Mouse (Mus musculus): Measurements from ENCODE around the gene Sbno2. TPM values are rescaled to one million over a fixed set of nuclear protein-coding genes. Genes with fewer than 3 reads are reported as not detected.

Gene Sbno2
- total RNA-seq, 2 experiments from 2014 or later: 20.4 to 21.2 TPM

DNA sequence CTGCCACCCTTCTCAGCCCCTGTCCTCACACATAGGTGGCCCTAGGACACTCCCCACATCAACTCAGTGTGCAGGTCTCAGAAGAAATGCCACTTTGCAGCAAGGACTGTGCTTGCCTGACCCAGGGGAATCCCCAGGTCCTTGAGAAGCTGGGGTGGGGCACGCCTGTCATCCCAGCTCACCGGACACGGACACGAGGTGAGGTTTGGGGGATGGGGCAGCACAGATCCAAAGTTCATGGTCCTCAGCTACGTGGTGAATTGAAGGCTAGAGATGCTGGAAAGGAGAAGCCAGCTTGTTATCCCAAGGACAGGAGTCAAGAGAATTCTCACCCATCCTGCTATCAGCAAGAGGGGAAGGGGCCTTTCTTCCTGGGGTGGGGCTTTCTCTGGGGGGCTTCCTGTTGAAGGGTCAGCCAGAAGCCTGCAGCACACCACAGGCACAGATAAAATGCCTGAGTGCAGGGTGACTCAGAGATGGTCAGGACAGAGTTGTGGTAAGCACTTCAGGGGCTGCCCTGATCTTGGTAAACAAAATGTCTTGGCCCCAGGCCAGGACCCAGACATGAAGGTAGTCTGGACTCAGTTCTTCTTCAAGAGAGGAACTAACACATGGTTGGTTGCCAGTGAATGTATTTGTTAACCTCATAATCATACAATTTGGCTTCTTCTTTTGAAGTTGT lies 72.4 kb downstream of the Sbno2 start:
- intact Hi-C loops (cut with DNase I): no loop called here
- peak in 1 of 2 experiments; percentile 80 for DNase-seq (ENCODE audit: extremely low spot score in 1 of 2, low spot score in 2 of 2)

DNA sequence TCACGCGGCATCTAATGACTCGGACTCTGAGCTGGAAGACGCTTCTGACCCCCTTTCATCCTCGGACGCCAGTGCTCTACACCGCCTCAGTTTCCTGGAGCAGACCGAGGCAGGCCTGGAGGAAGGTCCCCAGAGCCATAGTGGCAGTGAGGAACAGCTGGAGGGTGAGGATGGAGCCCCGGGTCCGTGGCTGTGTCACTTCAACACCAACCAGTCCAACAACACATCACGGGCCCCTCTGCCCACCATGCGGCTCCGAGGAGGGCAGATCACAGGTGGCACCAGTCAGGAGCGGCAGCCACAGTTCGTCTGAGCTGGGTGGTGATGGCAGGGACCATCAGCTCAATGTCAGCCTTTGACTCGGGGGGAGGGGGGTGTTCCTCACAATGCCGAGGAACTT lies 74.6 kb downstream of the Sbno2 start:
- DNase-seq (ENCODE audit: extremely low spot score in 1 of 2, low spot score in 2 of 2): peak in 1 of 2 experiments; percentile 30
- intact Hi-C loops (cut with DNase I): no loop called here

DNA sequence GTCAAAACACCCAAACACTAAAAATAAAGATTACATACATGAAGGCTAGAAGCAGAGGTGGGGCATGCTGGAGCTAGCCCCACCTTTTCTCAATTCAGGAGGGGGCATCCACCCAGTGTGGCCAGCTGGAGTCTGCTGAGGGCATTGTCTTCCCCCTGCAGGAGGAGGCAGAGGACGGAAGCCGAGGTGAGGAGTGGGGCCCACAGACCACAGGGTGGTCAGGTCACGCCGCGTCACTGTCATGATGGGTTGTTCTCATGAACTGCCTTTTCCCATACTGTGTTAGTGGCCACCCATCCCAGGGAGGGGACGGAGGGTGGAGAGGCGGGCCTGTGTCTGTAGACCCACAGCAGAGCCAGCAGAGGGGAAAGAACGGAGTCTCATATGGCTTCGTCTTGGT lies 75.2 kb downstream of the Sbno2 start:
- intact Hi-C loops (cut with DNase I): no loop called here
- DNase-seq (ENCODE audit: extremely low spot score in 1 of 2, low spot score in 2 of 2): peak in 1 of 2 experiments; percentile 27

DNA sequence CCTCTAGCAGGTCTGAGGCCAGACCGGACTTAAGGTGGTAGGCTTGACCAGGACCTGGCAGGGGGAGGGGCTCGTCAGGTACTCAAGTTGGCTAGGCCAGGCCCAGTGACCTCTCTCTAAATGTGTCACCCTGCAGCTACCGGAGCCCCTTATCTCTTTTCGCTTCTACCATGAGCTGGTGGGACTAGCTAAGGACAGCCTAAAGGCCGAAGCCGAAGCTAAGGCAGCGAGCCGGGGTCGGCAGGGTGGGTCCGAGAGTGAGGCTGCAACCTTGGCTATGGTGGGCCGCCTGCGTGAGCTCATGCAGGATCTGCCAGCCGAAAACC lies 76.9 kb downstream of the Sbno2 start:
- intact Hi-C loops (cut with DNase I): no loop called here

DNA sequence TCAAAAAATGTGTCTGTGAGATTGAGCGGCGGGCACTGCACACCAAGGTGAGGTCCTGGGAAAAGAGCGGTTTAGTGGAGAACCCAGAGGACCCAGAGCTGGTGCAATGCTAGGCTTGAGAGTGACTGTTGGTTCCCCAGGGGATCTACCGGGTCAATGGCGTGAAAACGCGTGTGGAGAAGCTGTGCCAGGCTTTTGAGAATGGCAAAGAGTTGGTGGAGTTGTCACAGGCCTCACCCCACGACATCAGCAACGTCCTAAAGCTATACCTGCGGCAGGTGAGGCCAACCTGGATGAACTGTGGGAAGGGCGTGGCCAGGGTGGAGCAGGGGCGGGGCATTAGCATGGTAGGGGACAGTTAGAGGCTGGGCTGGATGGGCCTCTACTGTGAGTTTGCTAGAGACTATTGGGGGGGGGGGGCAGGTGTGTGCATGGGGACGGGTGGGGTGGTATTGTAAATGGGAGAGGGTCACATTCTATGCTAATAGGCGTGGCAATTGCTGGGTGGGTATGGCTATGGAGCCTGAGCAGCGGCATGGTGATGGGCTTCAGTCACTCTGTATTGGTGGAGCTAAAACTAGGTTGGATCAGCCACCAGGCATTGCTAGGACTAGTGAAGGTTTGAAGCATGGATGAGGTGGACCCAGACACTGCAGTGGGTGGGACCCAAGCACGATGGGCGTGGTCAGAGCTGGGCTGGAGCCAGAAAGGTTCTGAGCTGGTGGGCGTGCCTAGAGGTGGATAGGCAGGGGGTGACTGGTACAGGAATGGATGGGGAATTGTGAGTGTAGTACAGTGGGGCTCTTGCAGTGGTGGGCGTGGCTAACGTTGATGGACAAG lies 77.5 kb downstream of the Sbno2 start:
- peak in 1 of 2 experiments; percentile 41 for DNase-seq (ENCODE audit: extremely low spot score in 1 of 2, low spot score in 2 of 2)
- intact Hi-C loops (cut with DNase I): no loop called here

More for the DNA sequence above, 76.9 kb downstream of the Sbno2 start:
- DNase-seq (ENCODE audit: extremely low spot score in 1 of 2, low spot score in 2 of 2): no peak

DNA sequence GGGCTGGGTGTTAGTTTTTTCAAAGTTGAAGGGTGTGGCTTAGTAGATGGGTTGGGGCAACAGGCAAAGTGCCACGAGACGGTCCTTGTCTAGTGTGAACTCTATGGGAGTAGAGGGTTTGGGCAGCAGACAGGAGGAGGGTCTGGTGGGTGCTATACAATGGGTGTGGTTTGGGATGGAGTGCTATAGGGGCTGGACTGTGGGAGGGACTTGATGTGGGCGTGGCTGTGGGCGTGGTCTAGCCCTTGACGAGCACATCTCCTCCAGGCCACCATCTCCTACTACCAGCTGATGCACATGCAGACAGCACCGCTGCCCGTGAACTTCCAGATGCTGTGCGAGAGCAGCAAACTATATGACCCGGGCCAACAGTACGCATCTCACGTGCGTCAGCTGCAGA lies 79.5 kb downstream of the Sbno2 start:
- peak in 1 of 2 experiments; percentile 38 for DNase-seq (ENCODE audit: extremely low spot score in 1 of 2, low spot score in 2 of 2)
- intact Hi-C loops (cut with DNase I): no loop called here

DNA sequence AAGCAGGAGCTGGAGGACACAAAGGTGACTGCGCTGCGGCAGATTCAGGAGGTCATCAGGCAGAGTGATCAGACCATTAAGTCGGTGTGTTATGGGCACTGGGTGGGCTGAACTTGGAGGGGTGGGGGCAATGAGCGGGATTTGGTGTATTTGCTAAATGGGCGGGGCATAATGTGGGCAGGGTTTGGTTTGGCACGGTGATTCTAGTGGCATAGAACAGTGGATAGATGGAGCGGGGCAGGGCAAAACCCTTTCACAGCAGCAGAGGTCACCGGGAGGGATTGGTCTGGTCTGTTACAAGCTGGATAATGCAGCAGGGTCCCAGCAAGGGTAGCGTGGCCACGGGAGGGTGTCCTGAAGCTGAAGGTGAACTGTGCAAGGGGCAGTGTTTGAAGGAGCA lies 79.9 kb downstream of the Sbno2 start:
- intact Hi-C loops (cut with DNase I): no loop called here
- no peak for DNase-seq (ENCODE audit: extremely low spot score in 1 of 2, low spot score in 2 of 2)

DNA sequence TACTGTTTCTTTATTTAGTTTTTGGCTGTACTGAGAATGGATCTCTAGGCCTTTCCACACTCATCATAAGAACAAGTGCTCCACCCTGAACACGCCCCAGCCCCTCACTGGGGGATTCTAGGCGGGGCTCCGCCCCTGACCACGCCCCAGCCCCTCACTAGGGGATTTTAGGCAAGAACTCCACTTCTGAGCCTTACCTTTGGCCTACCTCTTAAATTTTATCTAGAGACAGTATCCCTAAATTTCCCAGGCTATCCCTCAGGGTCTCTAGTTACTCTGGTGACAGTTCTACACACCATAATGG lies 80.4 kb downstream of the Sbno2 start:
- intact Hi-C loops (cut with DNase I): no loop called here
- DNase-seq (ENCODE audit: extremely low spot score in 1 of 2, low spot score in 2 of 2): no peak

DNA sequence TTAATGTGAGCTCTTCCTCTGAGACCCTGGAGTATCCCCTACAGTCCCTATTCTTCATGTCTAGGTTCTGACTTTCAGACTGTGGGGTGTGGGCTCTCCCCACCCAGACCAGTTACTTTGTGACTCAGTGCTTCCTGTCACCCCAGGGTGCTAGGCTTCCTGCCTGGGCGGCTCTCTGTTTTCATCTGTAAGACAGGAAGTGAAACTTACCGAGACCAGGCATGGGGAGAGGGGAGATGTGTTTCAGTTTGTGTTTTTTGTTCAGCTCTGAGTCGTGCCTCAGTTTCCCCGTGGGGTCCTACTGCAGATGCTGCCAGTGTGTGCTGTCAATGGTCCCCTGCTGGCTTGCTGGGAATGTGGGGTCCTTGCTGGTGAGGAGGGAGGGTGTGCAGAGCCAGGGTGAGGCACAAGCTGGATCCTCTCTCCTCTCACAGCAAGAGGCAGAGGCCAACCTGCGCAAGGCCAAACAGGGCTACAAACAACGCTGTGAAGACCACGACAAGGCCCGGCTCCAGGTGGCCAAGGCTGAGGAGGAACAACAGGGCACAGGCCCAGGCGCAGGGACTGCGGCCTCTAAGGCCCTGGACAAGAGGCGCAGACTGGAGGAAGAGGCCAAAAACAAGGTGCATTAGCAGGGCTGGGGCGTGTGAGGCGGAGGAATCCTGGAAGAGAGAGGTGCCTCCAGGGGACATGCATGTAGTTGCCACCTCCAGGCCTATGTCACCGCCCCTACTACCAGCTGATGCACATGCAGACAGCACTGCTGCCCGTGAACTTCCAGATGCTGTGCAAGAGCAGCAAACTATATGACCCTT lies 80.9 kb downstream of the Sbno2 start:
- intact Hi-C loops (cut with DNase I): no loop called here
- peak in 1 of 2 experiments; percentile 52 for DNase-seq (ENCODE audit: extremely low spot score in 1 of 2, low spot score in 2 of 2)

DNA sequence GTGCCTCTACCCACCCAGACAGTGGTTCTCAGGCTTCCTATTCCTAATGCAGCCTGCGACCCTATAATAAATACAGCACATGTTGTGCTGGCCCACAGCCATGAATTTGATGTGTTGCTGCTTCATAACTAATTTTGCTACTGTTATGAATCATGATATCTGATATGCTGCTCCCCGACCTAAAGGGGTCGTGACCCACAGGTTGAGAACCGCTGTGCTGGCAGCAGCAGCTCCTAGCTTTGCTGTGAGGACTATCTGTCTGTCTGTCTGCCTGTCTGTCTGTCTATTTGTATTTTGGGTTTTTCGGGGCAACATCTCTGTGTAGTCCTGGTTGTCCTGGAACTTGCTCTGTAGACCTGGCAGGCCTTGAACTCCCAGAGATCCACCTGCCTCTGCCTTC lies 81.6 kb downstream of the Sbno2 start:
- no peak for DNase-seq (ENCODE audit: extremely low spot score in 1 of 2, low spot score in 2 of 2)
- intact Hi-C loops (cut with DNase I): no loop called here

DNA sequence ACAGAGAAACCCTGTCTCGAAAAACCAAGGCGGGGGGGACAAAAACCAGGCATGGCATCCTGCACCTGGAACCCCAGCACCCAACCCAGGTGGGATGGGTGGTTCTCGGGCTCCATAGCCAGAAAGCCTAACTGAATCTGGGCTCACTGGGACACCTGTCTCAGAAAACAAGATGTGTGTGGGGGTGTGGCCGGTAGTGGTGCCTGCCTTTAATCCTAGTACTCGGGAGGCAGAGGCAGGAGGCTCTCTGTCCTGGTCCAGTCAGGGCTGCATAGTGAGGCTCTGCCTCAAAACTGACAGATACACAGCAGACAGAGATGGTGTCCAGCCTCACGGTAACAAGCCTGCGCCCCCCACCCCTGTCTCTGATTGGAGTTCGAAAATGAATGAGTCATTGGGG lies 82.6 kb downstream of the Sbno2 start:
- intact Hi-C loops (cut with DNase I): no loop called here
- no peak for DNase-seq (ENCODE audit: extremely low spot score in 1 of 2, low spot score in 2 of 2)

DNA sequence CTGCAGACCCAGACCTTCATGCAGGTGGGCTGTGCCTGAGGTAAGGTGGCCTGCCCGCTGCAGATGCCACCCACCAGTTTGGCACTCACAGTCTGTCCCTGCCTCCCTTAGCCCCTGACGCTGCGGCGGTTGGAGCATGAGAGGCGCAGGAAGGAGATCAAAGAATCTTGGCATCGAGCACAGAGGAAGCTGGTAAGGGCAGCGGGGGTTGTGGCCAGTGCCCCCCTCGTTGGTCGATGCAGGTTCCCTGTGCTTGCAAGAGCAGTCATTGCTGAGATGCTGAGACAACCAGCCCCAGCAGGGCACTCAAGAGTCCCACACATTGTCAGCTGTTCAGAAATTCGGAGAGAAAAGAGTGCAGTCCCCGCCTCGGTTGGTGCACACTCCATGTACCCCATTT lies 83.2 kb downstream of the Sbno2 start:
- intact Hi-C loops (cut with DNase I): no loop called here
- DNase-seq (ENCODE audit: extremely low spot score in 1 of 2, low spot score in 2 of 2): peak in 1 of 2 experiments; percentile 23

DNA sequence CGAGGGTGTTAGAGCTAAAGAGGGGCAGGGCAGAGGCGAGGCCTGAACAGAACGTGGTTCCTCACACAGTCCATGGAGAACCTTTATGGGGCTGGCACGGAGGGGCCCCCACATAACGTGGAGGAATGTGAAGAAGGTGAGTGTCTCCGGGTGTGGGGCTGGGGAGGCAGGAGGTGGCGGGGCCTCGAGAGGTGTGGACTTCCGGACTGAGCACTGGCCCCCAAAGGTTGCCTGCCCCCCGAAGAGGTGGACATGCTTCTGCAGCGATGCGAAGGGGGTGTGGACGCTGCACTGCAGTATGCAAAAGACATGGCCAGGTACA lies 84.1 kb downstream of the Sbno2 start:
- no peak for DNase-seq (ENCODE audit: extremely low spot score in 1 of 2, low spot score in 2 of 2)
- intact Hi-C loops (cut with DNase I): no loop called here

DNA sequence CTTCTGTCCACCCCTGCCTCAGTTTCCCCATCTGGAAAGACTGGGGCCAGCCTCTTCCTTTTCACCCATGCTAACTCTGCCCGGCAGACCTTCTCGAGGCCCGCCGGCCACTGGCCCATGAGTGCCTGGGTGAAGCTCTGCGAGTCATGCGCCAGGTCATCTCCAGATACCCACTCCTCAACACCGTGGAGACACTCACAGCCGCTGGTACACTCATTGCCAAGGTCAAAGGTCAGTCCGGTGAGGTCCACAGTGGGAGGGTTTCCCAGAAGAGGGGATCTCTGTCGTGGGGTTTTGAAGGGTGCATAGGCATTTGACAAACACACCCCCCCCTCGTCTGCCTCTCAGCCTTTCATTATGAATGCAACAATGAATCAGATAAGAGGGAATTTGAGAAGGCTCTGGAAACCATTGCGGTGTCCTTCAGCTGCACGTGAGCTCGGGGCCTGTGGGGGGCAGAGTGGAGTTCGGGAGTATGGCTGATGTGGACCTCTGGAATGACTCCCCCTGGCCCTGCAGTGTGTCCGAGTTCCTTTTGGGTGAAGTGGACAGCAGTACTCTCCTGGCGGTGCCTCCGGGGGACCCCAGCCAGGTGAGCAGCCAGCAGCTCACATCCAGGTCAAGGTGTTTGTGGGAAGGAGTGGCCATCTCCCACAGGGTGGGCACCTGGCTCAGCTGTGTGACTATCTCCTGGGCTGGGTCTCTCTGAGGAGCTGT lies 84.6 kb downstream of the Sbno2 start:
- no peak for DNase-seq (ENCODE audit: extremely low spot score in 1 of 2, low spot score in 2 of 2)
- intact Hi-C loops (cut with DNase I): no loop called here

DNA sequence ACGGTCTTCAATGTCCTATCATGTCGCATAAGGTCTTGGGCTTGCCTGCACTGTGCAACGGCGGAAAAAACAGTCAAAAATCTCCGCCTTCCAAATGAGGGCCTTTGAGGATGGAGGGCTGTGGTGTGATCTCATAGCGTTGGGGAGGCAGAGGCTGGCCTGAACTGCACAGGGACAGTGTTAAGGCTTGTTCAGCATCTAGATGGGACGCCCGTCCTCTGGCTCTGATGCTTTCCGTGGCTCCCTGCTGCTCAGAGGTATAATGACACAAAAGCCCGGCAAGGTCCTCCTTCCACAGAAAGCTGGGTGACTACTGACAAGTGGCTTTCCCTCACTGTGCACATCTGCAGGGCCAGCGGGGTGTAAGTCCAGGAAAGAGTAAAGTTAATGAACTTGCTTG lies 85.2 kb downstream of the Sbno2 start:
- no peak for DNase-seq (ENCODE audit: extremely low spot score in 1 of 2, low spot score in 2 of 2)

DNA sequence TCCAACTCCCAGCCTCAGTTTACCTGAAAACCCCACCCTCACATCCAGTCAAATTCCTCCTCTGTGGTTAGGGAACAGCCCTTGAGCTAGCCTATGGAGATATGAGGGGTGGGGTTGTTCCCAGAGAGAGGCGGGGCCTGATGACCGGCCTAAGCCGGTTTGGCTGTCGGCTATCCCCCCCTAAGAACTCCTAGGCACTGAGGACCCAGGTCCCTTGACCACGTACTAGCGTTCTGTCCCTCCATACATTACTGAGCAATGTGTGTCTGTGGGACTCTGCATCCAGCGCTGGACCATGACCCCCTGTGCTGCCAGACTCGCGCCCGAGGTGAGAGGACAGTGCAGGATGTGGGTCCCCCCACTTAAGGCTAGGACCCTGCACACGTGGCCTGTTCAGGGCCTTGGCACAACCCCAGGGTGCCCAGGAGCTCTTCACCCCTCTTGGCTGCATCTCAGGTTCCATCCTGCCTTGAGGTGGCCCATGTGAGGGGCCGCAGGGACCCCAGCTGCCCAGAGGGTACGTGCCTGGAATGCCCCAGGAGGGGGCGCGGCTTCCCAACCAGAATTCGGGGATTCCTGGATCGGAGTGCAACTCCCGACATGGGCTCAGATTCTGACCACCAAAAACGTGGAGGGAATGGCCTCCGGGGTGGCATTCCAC lies 85.8 kb downstream of the Sbno2 start:
- peak in 1 of 2 experiments; percentile 26 for DNase-seq (ENCODE audit: extremely low spot score in 1 of 2, low spot score in 2 of 2)
- intact Hi-C loops (cut with DNase I): no loop called here

More for the DNA sequence above, 85.2 kb downstream of the Sbno2 start:
- intact Hi-C loops (cut with DNase I): no loop called here

DNA sequence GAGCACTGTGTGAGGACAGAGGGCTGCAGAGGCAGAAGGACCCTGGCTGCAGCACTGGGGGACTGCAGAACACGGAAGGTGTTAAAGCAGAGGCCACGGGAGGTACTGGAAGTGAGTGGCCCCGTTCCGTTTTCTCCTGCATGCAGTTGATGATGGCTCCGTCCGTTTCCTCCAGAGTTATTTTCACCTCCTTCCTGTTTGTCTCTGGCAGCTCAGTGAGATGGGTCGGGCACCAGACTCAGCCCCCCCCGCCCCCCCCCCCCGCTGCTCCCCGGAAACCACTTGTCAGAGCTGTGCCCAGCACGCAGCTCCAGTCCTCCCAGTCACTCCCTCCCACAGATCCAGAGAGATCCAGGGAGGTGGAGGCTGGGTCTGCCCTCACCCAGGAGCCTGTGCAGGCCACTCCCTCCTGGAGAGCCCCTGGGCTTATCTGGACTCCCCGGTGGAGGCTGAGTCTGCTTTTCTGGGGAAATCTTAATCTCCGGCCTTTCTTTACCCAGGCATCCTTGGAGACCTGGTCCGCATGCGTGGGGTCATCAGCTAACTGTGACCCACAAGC lies 86.6 kb downstream of the Sbno2 start:
- intact Hi-C loops (cut with DNase I): no loop called here
- DNase-seq (ENCODE audit: extremely low spot score in 1 of 2, low spot score in 2 of 2): peak in 1 of 2 experiments; percentile 33

DNA sequence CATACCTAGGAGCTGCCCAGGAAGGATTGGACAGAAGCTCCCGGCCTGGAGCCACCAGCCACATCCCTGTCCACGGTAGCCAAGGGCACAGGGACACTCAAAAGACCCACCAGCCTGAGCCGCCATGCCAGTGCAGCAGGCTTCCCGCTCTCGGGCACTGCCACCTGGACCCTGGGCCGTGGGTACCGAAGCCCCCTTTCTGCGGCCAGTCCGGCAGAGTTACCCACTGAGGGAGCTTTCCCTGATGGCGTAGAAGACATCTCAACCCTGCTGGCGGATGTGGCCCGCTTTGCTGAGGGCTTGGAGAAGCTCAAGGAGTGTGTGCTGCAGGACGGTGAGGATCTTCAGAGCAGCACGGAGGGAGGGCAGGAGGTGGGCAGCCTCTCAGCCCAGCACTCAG lies 87.6 kb downstream of the Sbno2 start:
- peak in 1 of 2 experiments; percentile 28 for DNase-seq (ENCODE audit: extremely low spot score in 1 of 2, low spot score in 2 of 2)
- intact Hi-C loops (cut with DNase I): no loop called here

Measured in left cerebral cortex, postnatal 10 days (tissue).